Mouse (Mus musculus): ENCODE measurements around the gene Fbln5. TPM values are rescaled to one million over a fixed set of nuclear protein-coding genes. Genes with fewer than 3 reads are reported as not detected.
A peak's percentile ranks its signal among the peaks of the same experiment; 100 is the strongest.

The Fbln5 gene
- 28.7 and 31.2 TPM in 2 replicates for polyA plus RNA-seq (2014; fragmentation: Nextera tagmentation; extraction: Ambion mirVana)

DNA sequence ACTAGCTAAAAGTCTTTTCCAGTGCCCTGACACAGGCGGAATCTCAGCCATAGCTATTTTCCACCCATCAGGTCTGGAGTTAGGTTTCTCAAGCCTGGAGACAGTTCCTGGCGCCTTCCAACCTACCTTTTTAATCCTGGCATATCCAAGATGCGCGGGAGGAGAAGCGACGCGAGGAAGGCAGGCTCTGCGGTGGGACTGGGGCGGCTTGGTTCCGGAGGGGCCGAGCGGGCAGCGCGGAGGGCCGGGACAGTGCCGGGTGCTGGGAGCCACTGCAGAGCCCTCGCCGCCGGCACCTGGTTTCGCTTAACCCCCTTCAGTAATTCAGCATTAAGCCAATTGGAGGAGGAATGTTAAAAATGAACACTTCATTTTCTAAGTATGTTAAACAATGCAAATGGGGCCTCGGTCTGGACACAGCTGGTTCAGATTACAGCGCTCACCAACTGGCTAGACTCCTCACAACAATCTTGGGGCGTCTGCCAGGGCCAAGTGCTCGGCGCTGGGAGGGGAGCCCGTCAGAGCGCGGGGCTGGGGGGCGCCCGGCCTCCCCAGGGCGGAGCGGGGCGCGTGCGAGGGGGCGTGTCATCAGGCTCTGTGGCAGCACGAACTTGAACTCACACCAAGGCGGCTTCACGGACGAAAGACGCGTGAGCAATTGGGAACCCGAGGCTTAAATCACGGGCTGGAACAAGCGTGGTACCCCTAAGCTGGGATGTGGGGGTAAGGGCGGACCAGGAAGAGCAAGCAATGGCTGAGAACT, at the start of gene Fbln5:
TSS of gene Fbln5 (minus strand) at position 448 of the 763 bp plus-strand sequence.
- H3K36me3 ChIP-seq (replicated peaks; ENCODE audit: control insufficient read depth, insufficient read depth, low read depth, low read length): no peaks in the 10 kb centered on the region
- peak within 1 kb of the TSS; percentile 51 for H3K9ac ChIP-seq (replicated peaks; ENCODE audit: low read length)
- H3K27ac ChIP-seq (replicated peaks; ENCODE audit: low read depth, low read length): peak within 1 kb of the TSS; percentile 71
- peak within 1 kb of the TSS; percentile 41 for H3K4me3 ChIP-seq (ENCODE audit: low read depth, low read length)
- ATAC-seq (replicated peaks; ENCODE audit: insufficient number of reproducible peaks, low FRiP score, low TSS enrichment, low read depth) (peak; percentile 94), DNase-seq (ENCODE audit: low spot score) (peak; percentile 88)
- WGBS: under 1% methylated on average over 46 of the region's 46 CpGs
- H3K9me3 ChIP-seq (replicated peaks; ENCODE audit: control insufficient read depth, low read length): no peaks in the 10 kb centered on the region
- 0 out of 2 replicates have a peak, but pooled peaks cover 2% of the 10 kb centered on the region for H3K4me1 ChIP-seq (ENCODE audit: control insufficient read depth, insufficient read depth, low read length)
- H3K27me3 ChIP-seq (ENCODE audit: control insufficient read depth, insufficient read depth, low read length): no peaks in the 10 kb centered on the region
- peak within 1 kb of the TSS; percentile 81 for H3K4me2 ChIP-seq (ENCODE audit: low read depth, low read length)

- Histone ChIP-seq H3K9me3 (replicated peaks; ENCODE audit: control insufficient read depth, low read length) (no peaks in the 10 kb centered on the region), H3K36me3 (replicated peaks; ENCODE audit: control insufficient read depth, insufficient read depth, low read depth, low read length) (no peaks in the 10 kb centered on the region), H3K4me1 (ENCODE audit: control insufficient read depth, insufficient read depth, low read length) (no peaks in the 10 kb centered on the region), H3K9ac (replicated peaks; ENCODE audit: low read length) (no peak overlapping the region), H3K4me3 (ENCODE audit: low read depth, low read length) (no peak overlapping the region), H3K27ac (replicated peaks; ENCODE audit: low read depth, low read length) (no peak overlapping the region), H3K4me2 (ENCODE audit: low read depth, low read length) (no peak overlapping the region), H3K27me3 (ENCODE audit: control insufficient read depth, insufficient read depth, low read length) (no peaks in the 10 kb centered on the region)
- ATAC-seq (replicated peaks; ENCODE audit: insufficient number of reproducible peaks, low FRiP score, low TSS enrichment, low read depth) (no peak), DNase-seq (ENCODE audit: low spot score) (no peak)
- WGBS: 87% methylated on average over 10 of the region's 10 CpGs
Measured at GRCm38 (mm10) chr12:101862286-101862964, 43.6 kb upstream of the Fbln5 start.

DNA sequence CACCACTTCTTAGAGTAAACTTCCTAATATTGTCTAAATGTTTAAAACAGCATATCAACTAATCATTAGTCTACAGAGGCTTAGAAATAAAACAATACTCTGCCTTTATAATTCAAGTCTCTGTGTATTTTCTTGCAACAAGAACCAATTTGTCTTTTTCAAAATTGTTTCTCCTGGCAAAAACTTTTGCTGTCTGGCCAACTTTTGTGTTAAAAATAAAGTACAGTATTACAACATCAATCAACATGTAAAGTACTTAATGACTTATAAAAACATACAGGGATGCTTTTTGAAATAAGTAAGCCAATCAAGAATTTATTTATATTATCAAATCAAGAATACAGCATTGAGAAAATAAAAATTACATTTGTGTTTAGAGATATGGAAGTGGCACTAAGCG, 41.4 kb upstream of the Fbln5 start:
- no peak for DNase-seq (ENCODE audit: low spot score)
- Histone ChIP-seq H3K9ac (replicated peaks; ENCODE audit: low read length) (no peak overlapping the region), H3K27ac (replicated peaks; ENCODE audit: low read depth, low read length) (no peak overlapping the region), H3K36me3 (replicated peaks; ENCODE audit: control insufficient read depth, insufficient read depth, low read depth, low read length) (no peaks in the 10 kb centered on the region), H3K4me1 (ENCODE audit: control insufficient read depth, insufficient read depth, low read length) (no peaks in the 10 kb centered on the region), H3K9me3 (replicated peaks; ENCODE audit: control insufficient read depth, low read length) (no peaks in the 10 kb centered on the region), H3K4me2 (ENCODE audit: low read depth, low read length) (no peak overlapping the region), H3K4me3 (ENCODE audit: low read depth, low read length) (no peak overlapping the region), H3K27me3 (ENCODE audit: control insufficient read depth, insufficient read depth, low read length) (no peaks in the 10 kb centered on the region)
- ATAC-seq (replicated peaks; ENCODE audit: insufficient number of reproducible peaks, low FRiP score, low TSS enrichment, low read depth): no peak
- WGBS: 93% methylated on average over 1 of the region's 1 CpGs

- WGBS: 87% methylated on average over 5 of the region's 5 CpGs
- ATAC-seq (replicated peaks; ENCODE audit: insufficient number of reproducible peaks, low FRiP score, low TSS enrichment, low read depth): no peak
- Histone ChIP-seq H3K4me2 (ENCODE audit: low read depth, low read length) (no peak overlapping the region), H3K27me3 (ENCODE audit: control insufficient read depth, insufficient read depth, low read length) (no peaks in the 10 kb centered on the region), H3K4me3 (ENCODE audit: low read depth, low read length) (no peak overlapping the region), H3K9ac (replicated peaks; ENCODE audit: low read length) (no peak overlapping the region), H3K27ac (replicated peaks; ENCODE audit: low read depth, low read length) (no peak overlapping the region), H3K9me3 (replicated peaks; ENCODE audit: control insufficient read depth, low read length) (no peaks in the 10 kb centered on the region), H3K36me3 (replicated peaks; ENCODE audit: control insufficient read depth, insufficient read depth, low read depth, low read length) (no peaks in the 10 kb centered on the region), H3K4me1 (ENCODE audit: control insufficient read depth, insufficient read depth, low read length) (no peaks in the 10 kb centered on the region)
- DNase-seq (ENCODE audit: low spot score): no peak
Measured at GRCm38 (mm10) chr12:101858011-101858410, 39.2 kb upstream of the Fbln5 start.

DNA sequence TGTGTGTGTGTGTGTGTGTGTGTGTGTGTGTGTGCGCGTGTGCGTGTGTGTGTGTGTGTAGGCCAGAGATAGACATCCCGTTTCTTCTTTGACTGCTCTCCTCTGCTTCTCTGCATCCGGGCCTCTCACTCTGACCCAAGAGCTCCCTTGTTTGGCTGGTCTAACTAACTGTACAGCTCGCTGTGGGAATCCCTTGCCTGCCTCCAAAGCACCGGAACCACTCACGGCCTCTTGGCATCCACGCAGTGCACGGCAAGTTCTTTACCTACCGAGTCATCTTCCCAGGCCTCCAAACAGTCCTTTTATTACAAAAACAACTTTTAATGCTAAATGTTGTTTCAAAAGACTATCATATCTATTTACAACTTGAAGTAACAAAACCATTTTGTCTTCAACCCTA, 35.5 kb upstream of the Fbln5 start:
- WGBS: 96% methylated on average over 11 of the region's 11 CpGs
- no peak overlapping the region for H3K27ac ChIP-seq (replicated peaks; ENCODE audit: low read depth, low read length)
- DNase-seq (ENCODE audit: low spot score) (no peak), ATAC-seq (replicated peaks; ENCODE audit: insufficient number of reproducible peaks, low FRiP score, low TSS enrichment, low read depth) (no peak)
- H3K4me3 ChIP-seq (ENCODE audit: low read depth, low read length): no peak overlapping the region
- no peak overlapping the region for H3K4me2 ChIP-seq (ENCODE audit: low read depth, low read length)
- H3K36me3 ChIP-seq (replicated peaks; ENCODE audit: control insufficient read depth, insufficient read depth, low read depth, low read length): no peaks in the 10 kb centered on the region
- H3K9me3 ChIP-seq (replicated peaks; ENCODE audit: control insufficient read depth, low read length): no peaks in the 10 kb centered on the region
- H3K27me3 ChIP-seq (ENCODE audit: control insufficient read depth, insufficient read depth, low read length): no peaks in the 10 kb centered on the region
- no peak overlapping the region for H3K9ac ChIP-seq (replicated peaks; ENCODE audit: low read length)
- H3K4me1 ChIP-seq (ENCODE audit: control insufficient read depth, insufficient read depth, low read length): no peaks in the 10 kb centered on the region

GRCm38 (mm10) chr12:101851846-101852564, 33.1 kb upstream of the Fbln5 start:
- Histone ChIP-seq H3K9me3 (replicated peaks; ENCODE audit: control insufficient read depth, low read length) (no peaks in the 10 kb centered on the region), H3K4me3 (ENCODE audit: low read depth, low read length) (no peak overlapping the region), H3K36me3 (replicated peaks; ENCODE audit: control insufficient read depth, insufficient read depth, low read depth, low read length) (no peaks in the 10 kb centered on the region), H3K9ac (replicated peaks; ENCODE audit: low read length) (no peak overlapping the region), H3K27me3 (ENCODE audit: control insufficient read depth, insufficient read depth, low read length) (no peaks in the 10 kb centered on the region), H3K27ac (replicated peaks; ENCODE audit: low read depth, low read length) (no peak overlapping the region), H3K4me1 (ENCODE audit: control insufficient read depth, insufficient read depth, low read length) (no peaks in the 10 kb centered on the region), H3K4me2 (ENCODE audit: low read depth, low read length) (no peak overlapping the region)
- ATAC-seq (replicated peaks; ENCODE audit: insufficient number of reproducible peaks, low FRiP score, low TSS enrichment, low read depth) (no peak), DNase-seq (ENCODE audit: low spot score) (no peak)
- WGBS: 96% methylated on average over 7 of the region's 7 CpGs

GRCm38 (mm10) chr12:101851314-101851713, 32.5 kb upstream of the Fbln5 start:
- WGBS: 86% methylated on average over 9 of the region's 9 CpGs
- Histone ChIP-seq H3K4me3 (ENCODE audit: low read depth, low read length) (no peak overlapping the region), H3K36me3 (replicated peaks; ENCODE audit: control insufficient read depth, insufficient read depth, low read depth, low read length) (no peaks in the 10 kb centered on the region), H3K9ac (replicated peaks; ENCODE audit: low read length) (no peak overlapping the region), H3K4me2 (ENCODE audit: low read depth, low read length) (no peak overlapping the region), H3K27ac (replicated peaks; ENCODE audit: low read depth, low read length) (no peak overlapping the region), H3K27me3 (ENCODE audit: control insufficient read depth, insufficient read depth, low read length) (no peaks in the 10 kb centered on the region), H3K4me1 (ENCODE audit: control insufficient read depth, insufficient read depth, low read length) (no peaks in the 10 kb centered on the region), H3K9me3 (replicated peaks; ENCODE audit: control insufficient read depth, low read length) (no peaks in the 10 kb centered on the region)
- DNase-seq (ENCODE audit: low spot score) (no peak), ATAC-seq (replicated peaks; ENCODE audit: insufficient number of reproducible peaks, low FRiP score, low TSS enrichment, low read depth) (no peak)
